Mouse (Mus musculus) cerebellum, adult 2 months (tissue): ENCODE data around the gene Bfsp1.

Experiments
- CTCF ChIP-seq: fragments of 200-500 bp; IDR thresholded peaks from 2 replicates; pipeline ENCODE4 v1.5.1; 2011; ENCODE audit warnings: low read depth, mild to moderate bottlenecking, control low read depth, low read length, moderate library complexity, borderline replicate concordance; ENCODE audit not compliant: insufficient read depth
- POLR2A ChIP-seq: fragments of 200-500 bp; IDR thresholded peaks from 2 replicates; pipeline ENCODE4 v1.6.1; 2011; ENCODE audit warnings: low read length, control low read depth, borderline replicate concordance; ENCODE audit not compliant: insufficient read depth

- TF ChIP-seq CTCF, result no peak
- no peak for TF ChIP-seq POLR2A
Observed at GRCm38 (mm10) chr2:143853447-143853846, 9.5 kb downstream of the Bfsp1 start.
